Mouse (Mus musculus): ENCODE data around the gene Kif14.

Gene Kif14

DNA sequence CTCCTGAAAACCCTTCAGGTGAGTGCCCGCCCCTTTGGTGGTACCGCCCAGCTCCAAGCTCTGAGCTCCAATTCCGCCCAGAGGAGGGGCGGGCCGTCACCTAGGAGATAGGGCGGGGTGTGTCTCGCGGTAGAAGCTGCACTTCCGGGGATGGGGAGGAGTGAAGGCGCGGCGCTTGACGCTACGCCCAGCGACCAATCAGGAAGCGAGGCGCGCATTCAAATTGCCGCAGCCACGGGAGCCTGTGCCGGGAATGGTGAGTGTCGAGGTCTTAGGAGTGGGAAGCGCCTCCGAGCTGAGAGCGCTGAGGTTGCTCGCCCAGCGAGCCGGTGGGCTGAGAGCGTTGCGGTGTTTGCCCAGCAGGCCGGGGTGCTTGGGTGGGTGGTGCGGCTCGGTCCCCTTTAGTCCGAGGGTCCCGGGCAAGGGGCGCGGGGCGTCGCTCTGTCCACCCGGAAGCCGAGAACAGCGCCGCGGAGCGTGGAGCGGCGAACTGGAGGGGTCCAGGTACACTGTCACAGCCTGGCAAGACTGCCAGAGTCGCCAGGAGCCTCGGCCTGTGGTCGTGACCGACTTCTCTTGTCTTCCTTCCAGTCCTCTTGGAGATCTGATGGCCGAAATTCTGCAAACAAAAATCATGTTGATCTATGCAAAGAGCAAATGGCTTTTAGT is at the start of gene Kif14:
Gene Kif14, plus strand, starts transcription at position 201 of the 669 bp plus-strand sequence.
- peak; percentile 98 for DNase-seq (ENCODE audit: low read depth, low spot score)

DNA sequence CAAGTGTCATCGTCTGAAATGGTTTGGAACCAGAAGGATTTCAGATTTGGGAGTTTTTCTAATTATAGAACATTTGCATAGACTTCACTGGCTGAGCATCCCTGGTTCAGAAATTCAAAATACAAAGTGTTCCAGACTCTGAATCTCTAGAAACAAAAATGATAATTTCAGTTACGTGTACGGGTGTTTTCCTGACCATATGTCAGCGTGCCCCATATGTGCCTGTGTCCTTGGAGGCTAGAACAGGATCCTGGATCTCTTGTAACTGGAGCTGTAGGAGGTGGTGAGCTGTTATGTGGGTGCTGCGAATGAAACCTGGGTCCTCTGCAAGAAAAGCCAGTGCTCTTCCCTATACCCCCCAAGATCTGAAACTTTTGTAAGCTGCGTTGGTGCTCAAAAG is 47.8 kb upstream of the Kif14 start:
- DNase-seq (ENCODE audit: low read depth, low spot score) = no peak

DNA sequence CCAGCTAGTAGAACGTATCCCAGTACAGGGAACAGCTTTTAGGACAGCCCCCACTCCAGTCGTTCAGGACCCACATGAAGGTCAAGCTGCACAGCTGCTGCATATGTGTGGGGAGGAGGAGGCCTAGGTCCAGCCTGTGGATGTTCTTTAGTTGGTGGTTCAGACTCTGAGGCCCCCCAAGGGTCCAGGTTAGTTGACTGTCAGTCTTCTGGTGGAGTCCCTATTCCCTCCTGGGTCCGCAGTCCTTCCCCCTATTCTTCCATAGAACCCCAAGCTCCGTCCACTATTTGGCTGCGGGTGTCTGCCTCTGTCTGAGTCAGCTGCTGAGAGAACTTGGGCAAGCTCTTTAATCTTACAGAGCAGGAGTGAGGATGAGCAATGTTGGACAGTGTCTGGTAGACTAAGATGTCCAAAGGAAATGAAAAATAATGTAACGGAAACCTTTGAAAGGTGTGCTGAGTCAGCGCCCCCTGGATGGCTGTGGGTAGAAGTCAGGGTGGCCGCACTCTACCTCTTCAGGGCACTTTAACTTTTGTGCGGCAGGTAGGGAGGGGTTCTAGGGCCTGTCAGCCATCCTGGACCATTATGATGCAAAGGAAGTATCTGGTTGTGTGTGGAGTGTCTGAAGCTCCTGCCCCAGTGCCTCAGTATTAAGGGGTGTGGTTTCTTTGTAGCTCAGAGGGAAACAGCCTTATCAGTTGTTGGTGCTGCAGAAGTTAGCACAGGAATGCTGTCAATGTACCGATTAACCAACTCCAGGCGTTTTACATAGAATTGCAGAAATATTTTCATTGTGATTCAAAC is 38.8 kb upstream of the Kif14 start:
- DNase-seq (ENCODE audit: low read depth, low spot score) = no peak

DNA sequence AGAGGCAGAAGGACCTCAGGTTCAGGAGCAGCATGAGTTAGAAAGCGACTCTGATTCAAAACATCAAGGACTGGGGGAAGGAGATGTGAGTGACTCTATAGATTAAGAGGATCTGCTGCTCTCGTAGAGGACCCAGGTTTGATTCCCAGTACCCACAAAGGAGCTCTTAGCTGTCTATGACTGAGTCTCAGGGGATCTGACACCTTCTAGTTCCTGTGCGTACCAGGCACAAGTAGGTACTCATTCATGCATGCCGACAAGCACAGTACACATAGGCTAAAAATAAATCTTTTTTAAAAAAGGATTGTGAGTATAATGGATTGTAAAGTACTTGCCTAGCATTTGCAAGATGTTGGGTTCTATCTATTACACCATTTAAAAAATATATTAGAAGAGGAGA is 37.2 kb upstream of the Kif14 start:
- DNase-seq (ENCODE audit: low read depth, low spot score) = no peak

DNA sequence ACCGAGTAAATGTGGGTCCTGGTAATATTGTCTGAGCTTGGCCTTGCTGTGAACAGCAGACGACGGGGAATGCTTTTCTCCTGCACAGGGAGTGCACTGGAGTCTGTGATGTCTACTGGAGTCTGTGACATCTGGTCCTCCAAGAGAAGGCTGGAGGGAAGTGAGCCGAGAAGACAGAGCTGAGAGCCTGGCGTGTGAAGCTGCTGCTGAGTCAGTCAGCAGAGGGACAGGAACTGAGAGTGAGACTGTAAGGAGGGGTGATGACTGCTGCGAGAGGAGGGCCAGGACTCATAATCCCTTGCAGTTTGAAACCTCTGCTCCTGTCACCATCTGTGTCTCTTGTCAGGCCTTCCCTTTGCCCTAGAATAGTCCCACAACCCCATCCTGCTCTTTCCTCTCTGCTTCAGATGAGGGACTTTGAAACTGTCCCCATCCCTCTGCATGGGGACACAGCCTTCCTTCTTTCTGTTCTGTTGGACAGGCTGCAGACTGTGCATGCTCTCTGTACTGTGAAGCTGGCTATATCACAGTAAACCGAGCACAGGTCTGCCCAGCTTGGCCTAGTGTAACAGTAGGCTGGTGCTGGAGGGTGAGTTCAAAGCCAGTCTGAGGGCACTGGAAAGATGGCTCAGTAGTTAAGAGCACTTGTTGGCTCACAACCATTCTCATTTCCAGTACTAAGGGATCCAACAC is 35.9 kb upstream of the Kif14 start:
- no peak for DNase-seq (ENCODE audit: low read depth, low spot score)

DNA sequence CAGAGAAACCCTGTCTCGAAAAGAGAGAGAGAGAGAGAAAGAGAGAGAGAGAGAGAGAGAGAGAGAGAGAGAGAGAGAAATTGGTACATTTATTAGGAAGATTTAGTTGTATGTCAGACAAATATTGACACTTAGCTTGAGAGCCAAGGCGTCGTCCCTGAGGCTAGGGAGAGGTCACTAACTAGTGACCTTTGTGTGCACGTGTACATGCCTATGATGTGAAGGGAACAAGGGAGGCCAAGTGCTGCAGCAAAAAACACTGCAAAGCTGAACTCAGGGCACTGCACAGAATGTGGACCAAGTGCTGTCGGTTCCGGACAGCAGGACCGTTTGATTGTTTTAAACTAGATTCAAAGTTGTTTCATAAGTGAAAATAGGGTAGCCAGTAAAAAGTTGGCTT is 25.4 kb upstream of the Kif14 start:
- DNase-seq (ENCODE audit: low read depth, low spot score) = no peak

DNA sequence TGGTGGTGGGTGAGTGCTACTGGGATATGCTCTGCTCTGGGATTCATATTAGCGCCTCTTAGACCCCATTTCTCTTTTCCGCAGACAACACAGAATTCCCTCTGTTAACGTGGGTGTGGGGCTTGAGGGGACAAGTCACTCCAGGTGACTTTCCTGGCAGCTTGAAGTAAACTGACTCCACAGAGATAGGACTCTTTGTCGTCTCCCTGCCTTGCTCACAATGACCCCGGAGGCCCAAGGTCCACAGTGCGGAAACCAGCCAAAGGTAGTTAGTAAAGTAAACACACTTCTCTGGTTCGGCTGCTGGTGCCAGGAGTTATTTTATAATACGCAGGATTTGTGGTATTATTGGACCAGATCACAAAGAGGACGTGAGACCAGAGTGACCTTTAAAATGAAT is 23.3 kb upstream of the Kif14 start:
- DNase-seq (ENCODE audit: low read depth, low spot score) = no peak

DNA sequence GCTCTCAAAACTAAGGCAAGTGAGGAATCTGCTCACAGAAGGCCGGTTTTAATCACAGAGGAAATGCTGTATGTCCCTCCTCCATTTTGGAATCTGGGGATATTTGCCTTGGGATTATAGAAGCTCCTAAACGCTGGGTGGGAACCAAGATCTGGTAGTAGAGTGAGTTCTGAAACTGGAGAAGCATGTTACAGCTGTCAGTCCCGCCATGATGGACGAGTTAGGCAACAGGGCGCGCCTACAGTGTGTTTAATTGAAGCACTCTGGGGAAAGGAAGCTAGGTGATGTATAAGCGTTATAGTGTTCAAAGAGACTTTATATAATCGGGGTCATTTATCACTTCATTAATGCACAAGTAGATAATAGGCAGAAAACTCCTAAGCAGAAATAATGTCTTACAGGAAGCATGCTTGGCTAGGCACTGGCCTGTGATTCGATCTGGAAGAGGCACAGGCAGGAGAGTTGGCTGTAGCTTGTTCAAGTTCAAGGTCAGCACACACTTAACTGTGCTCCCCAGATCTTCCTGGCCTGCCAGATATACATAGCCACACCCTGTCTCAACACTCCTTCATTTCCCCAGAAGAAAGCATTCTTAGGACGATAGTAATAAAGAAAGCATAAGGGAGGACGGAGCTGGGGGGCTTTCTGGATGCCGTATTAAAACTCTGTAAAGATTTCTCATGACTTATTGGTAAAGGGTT is 21.4 kb upstream of the Kif14 start:
- DNase-seq (ENCODE audit: low read depth, low spot score) = no peak

DNA sequence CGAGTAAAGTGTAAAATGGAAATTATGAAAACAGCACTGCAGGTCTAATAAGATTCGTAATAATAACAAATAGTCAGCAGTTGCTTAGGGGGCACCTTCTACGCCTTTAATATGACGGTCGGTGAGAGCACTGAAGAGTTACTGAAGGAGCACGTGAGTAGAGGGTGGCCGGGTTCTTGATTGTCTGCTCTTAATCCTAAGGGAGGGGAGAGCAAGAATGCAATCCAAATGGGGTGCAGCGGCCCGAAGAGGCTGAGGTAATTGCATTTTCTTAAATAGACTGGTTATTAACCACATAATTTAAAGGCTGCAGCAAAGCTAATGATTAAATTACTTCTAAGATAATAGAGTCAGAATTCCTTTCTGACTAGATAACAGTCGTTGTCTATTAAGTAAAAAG is 19.2 kb upstream of the Kif14 start:
- DNase-seq (ENCODE audit: low read depth, low spot score) = no peak

DNA sequence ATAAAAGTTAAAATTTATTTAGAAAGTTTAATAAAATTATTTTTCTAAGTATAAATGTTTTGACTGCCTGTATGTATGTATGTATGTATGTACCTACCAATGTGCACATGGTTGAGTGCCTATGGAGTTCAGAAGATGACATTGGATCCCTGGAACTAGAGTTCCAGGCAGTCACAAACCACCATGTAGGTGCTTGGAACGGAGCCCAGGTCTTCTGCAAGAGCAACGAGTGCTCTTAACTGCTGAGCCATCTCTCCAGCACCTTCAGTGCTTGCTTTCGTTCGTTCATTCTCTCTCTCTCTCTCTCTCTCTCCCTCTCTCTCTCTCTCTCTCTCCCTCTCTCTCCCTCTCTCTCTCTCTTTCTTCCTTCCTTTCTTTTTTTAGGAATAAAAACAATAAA is 18.8 kb upstream of the Kif14 start:
- no peak for DNase-seq (ENCODE audit: low read depth, low spot score)

DNA sequence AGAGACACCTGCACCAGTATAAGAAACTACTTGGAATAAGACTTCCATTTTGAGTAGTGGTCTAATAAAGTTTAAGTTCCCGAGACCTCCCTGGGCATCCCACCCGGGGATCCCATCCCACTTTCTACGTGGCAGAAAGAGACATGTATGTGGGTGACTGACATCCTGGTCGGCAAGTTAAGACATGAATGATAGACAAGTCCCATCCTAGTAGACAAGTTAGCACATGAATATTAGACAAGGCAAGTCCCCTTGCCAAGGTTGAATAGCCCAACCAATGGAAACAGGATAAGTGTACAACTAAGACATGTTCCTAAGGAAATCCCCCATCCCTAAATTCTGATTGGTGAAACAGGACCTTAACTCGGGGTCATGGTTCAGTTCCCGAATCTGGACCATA is 16.6 kb upstream of the Kif14 start:
- no peak for DNase-seq (ENCODE audit: low read depth, low spot score)

DNA sequence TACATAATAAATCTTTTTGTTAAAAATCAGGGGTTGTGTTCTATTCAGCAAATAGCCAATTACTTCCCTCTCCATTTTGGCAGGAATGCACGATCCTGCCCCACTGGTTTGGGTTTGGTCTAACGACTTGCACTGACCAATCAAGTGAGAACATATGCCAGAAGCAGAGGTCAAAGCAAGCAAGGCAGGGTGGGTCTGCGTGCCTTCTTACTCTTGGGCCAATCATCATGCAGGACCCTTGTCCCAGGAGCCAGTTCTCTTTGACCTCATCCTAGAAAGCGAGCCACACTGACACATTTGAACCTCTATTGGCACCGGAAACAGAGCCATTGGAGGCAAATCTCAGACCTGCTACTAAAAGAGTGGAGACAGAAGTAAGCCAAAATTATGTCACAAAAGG is 15.9 kb upstream of the Kif14 start:
- DNase-seq (ENCODE audit: low read depth, low spot score) = no peak

DNA sequence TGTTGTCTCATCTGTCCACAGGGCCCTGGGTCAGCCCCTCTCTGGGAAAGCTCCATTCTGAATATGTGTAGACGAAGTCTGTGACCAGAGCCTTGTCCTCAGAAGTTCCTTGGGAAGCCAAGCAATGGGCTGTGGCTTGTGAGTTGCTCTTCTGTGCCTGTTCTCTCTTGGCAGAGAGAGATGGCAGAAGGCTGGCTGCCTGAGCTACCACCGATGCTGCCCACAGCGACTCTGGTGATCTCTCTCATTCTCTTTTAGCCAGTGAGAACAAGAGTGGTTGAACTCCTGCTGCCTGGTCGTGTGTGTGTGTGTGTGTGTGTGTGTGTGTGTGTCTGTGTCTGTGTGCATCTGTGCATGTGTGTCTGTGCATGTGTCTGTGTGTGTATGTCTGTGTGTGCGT is 13.7 kb upstream of the Kif14 start:
- DNase-seq (ENCODE audit: low read depth, low spot score) = no peak

DNA sequence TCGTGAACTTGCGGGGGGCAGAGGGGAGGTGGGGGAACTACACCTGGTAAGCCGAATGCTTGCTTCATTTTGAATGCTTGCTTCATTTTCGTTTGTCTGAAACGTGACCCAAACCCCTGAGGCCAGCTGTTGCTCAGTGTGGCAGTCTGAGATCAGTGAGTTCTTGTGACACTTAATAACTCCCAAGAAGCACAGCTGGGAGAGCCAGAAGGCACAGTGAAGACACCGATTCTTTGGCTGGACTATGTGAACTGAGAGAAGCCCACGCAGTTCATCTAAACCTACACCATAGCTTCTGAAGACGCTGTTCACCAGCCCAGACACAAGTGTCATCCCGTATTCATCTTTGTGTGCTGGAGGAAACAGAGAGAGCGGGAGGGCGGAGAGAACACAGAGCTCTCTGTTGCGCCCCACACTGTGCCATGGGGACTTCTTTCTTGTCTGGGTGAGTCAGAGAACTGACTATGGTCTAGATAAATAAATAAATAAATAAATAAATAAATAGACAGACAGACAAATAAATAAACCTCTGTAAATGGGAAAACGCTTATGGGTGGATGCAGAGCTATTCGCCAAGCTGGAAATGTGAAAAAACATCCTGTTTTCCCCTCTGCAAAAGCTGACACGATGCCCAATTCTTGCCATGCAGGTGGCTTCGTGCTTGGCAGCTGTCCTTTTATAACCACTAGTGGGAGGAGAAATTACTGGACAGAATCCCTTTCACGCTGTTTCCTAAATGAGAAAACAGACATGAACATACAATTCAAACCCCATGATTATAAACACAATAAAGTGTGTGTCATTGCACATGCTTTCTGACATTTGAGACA is 10.2 kb upstream of the Kif14 start:
- no peak for DNase-seq (ENCODE audit: low read depth, low spot score)

DNA sequence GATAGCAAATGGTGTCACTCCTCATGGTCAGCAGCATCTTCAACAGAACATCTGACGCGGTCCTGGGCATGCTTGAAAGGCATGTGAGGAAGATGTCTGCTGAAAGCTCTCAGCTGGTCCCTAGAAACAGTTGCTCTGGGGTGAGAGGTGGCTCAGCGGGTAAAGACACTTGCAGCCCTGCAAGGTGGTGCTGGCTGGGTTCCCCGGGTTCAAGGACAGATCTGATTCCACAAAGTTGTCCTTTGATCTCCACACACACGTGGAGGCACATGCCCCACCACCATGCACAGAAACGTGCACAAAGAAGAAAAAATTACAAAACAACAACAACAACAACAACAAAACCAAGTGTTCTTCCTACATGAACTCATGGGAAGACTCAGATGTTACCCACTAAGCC is 9.4 kb upstream of the Kif14 start:
- DNase-seq (ENCODE audit: low read depth, low spot score) = no peak

DNA sequence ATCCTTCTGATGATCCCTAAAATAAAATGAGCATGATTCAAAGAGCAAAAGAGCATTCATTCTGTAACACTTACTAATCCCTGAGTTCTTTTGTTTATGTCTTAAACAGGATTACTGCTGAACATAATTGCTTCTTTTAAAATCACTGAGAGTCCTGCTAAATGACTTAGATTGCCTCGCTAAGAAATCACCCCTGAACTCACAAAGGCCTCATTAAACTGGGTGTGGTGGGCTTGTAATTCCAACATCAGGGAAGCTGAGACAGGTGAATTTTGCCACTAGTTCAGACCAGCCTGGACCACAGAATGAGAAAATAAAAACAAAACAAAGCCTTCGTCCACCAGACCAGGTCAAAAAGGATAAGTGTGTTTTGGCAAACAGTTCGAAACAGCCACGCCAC is 8.7 kb upstream of the Kif14 start:
- no peak for DNase-seq (ENCODE audit: low read depth, low spot score)

DNA sequence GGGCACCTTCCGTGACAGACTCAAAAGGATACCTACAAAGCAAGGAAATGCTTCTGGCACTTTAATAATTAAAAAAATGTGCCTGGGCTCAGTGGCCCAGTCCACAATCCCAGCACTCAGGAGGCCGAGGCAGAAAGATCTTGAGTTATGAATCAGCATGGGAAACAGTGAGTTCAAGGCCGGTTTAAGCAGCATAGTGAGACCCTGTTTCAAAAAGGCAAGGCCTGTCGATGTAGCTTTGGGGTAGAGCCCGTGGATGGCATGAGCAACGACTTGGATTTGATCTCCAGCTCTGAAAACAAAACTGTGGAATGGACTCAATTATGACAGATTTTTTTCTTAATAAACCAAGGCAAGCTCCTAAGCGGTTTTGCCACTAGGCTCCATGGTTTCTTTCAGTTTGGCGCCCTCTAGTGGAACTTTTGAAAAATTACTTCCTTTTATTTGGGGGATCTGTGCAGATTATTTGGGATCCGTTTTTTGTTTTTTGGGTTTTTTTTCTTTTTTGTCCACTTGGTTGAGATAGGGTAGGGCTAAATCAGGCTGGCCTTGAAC is 7.4 kb upstream of the Kif14 start:
- peak; percentile 77 for DNase-seq (ENCODE audit: low read depth, low spot score)

DNA sequence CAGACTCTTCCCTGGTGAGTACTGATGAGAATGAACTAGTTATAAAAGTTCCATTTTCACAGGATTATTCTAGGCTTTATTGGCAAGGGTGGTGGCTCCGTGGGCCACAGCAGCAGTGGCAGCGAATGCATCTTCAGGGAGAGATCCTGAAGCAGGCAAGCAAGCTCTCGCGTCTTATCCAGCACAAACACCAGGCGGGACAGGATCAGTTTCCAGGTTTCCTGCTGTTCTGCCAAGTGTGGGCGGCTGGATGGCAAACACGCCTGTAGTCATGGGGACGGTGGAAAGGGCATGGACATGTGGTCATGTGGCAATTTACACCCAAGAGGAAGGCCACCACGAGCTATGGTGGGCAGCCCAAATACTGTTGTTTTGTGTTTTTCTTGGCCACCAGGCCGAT is 3.7 kb upstream of the Kif14 start:
- DNase-seq (ENCODE audit: low read depth, low spot score) = no peak

DNA sequence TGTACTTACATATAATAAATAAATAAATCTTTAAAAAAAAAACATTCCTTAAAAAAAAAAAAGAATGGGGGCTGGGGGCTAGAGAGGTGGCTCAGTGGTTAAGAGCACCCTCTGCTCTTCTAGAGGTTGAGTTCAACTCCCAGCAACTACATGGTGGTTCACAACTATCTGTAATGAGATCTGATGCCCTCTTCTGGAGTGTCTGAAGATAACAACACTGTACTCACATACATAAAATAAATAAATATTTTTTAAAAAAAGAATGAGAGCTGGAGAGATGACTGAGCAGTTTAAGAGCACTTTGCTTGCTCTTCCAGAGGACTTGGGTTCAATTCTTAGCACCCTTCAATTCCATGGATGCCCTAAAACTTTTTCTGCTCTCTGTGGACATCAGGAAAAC is 975 bp upstream of the Kif14 start:
- DNase-seq (ENCODE audit: low read depth, low spot score) = no peak

DNA sequence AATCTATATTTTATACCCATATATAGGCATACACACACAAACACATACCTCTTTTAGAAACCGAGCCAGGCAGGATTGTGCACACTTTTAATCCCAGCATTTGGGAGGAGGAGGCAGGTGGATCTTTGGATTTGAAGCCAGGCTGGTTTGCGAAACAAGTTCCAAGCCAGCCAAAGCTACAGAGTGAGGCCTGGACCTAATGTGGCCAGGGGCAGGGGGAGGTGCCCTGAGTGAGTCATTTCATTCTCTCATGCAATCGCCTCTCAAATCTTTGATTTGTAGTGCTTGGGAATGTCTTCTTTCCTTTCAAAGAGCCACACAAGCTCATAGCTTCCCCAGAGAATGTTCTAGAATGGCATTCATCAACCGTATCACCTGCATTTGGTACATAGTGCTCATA is 3.3 kb downstream of the Kif14 start:
- DNase-seq (ENCODE audit: low read depth, low spot score) = no peak

DNA sequence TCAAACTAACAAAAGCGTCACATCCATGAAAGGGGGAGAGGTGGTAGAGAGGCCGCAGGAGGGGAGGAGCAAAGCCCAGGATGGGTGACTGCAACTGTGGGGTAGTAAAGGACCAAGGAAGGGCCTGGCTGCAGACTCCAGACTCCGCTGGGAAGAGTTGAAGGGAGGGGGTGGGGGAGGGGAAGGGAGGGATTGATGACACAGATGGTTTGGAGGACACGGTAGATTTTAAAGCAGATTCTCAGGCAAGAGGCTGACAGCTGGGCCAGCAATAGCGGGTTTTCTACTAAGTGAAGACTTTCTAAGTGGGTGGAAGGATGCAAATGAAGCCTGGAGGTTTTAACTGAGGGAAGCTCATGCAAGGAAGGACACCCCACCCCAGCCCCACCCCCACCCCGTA is 4.3 kb downstream of the Kif14 start:
- no peak for DNase-seq (ENCODE audit: low read depth, low spot score)

All from CD4-positive, CD25-positive, alpha-beta regulatory T cell, adult 2 months (primary cell).